Mouse (Mus musculus): ENCODE results near the gene Lyzl6. TPM values are rescaled to one million over a fixed set of nuclear protein-coding genes. Genes with fewer than 3 reads are reported as not detected.
A peak's percentile ranks its signal among the peaks of the same experiment; 100 is the strongest.
"Not testable (repeated sequence)": the region's sequence is repeated elsewhere in the genome, so short reads cannot be mapped to it uniquely, and the experiment has no call there.

Gene Lyzl6
- not detected in 2 replicates for polyA plus RNA-seq (2015; fragmentation: Nextera tagmentation; extraction: Ambion mirVana)

- no peaks in the 10 kb centered on the region for H3K4me1 ChIP-seq
- no peak within 1 kb of the TSS for H3K4me3 ChIP-seq
- no peak within 1 kb of the TSS for H3K9ac ChIP-seq
- WGBS = 63% methylated on average over 3 of the region's 3 CpGs
- peak within 1 kb of the TSS; percentile 24; the same call in 1 of the 2 replicates for H3K4me2 ChIP-seq
- H3K36me3 ChIP-seq = no peaks in the 10 kb centered on the region
- H3K9me3 ChIP-seq = no peaks in the 10 kb centered on the region
- peaks cover 62% of the 10 kb centered on the region for H3K27me3 ChIP-seq (replicated peaks)
- H3K27ac ChIP-seq (replicated peaks) = no peak within 1 kb of the TSS
- no peak for ATAC-seq (ENCODE audit: extremely low read depth, insufficient number of reproducible peaks, low FRiP score, low TSS enrichment)
Observed at GRCm38 (mm10) chr11:103638790-103639189, at the start of gene Lyzl6. Lyzl6 (minus strand) TSS chr11:103638890.

GRCm38 (mm10) chr11:103686706-103687105 is 48.0 kb upstream of the Lyzl6 start:
- no peak overlapping the region for H3K4me3 ChIP-seq
- no peak overlapping the region for H3K4me2 ChIP-seq
- H3K36me3 ChIP-seq = peaks cover 63% of the 10 kb centered on the region
- peak overlapping the region; percentile 59; the same call in 1 of the 2 replicates for H3K9ac ChIP-seq
- H3K27ac ChIP-seq (replicated peaks) = peak overlapping the region; percentile 54
- H3K9me3 ChIP-seq = no peaks in the 10 kb centered on the region
- peaks cover 78% of the 10 kb centered on the region for H3K4me1 ChIP-seq
- H3K27me3 ChIP-seq (replicated peaks) = no peaks in the 10 kb centered on the region
- ATAC-seq (ENCODE audit: extremely low read depth, insufficient number of reproducible peaks, low FRiP score, low TSS enrichment) = no peak
- WGBS = 63% methylated on average over 6 of the region's 6 CpGs

- Histone ChIP-seq H3K9me3 (no peaks in the 10 kb centered on the region), H3K27ac (replicated peaks) (no peak overlapping the region), H3K9ac (no peak overlapping the region), H3K4me1 (peaks cover 63% of the 10 kb centered on the region), H3K4me3 (no peak overlapping the region), H3K36me3 (peaks cover 75% of the 10 kb centered on the region), H3K4me2 (no peak overlapping the region), H3K27me3 (replicated peaks) (no peaks in the 10 kb centered on the region)
- WGBS = 82% methylated on average over 7 of the region's 7 CpGs
- no peak for ATAC-seq (ENCODE audit: extremely low read depth, insufficient number of reproducible peaks, low FRiP score, low TSS enrichment)
Observed at GRCm38 (mm10) chr11:103685261-103685736, 46.6 kb upstream of the Lyzl6 start.

- no peak for ATAC-seq (ENCODE audit: extremely low read depth, insufficient number of reproducible peaks, low FRiP score, low TSS enrichment)
- peak overlapping the region; percentile 19; the same call in 1 of the 2 replicates for H3K9ac ChIP-seq
- peaks cover 48% of the 10 kb centered on the region for H3K4me1 ChIP-seq
- no peak overlapping the region for H3K4me3 ChIP-seq
- H3K27ac ChIP-seq (replicated peaks) = peak overlapping the region; percentile 74
- H3K9me3 ChIP-seq = no peaks in the 10 kb centered on the region
- no peaks in the 10 kb centered on the region for H3K27me3 ChIP-seq (replicated peaks)
- H3K4me2 ChIP-seq = no peak overlapping the region
- WGBS = 69% methylated on average over 11 of the region's 11 CpGs
- peaks cover 89% of the 10 kb centered on the region for H3K36me3 ChIP-seq
Observed at GRCm38 (mm10) chr11:103683667-103684334, 45.1 kb upstream of the Lyzl6 start.

- not testable (repeated sequence) for H3K27ac ChIP-seq (replicated peaks); H3K27me3 ChIP-seq (replicated peaks); H3K9ac ChIP-seq; H3K4me1 ChIP-seq; ATAC-seq (ENCODE audit: extremely low read depth, insufficient number of reproducible peaks, low FRiP score, low TSS enrichment); H3K4me2 ChIP-seq; H3K9me3 ChIP-seq; H3K4me3 ChIP-seq
- H3K36me3 ChIP-seq = peaks cover 72% of the 10 kb centered on the region
- WGBS = 39% methylated on average over 2 of the region's 2 CpGs
Observed at GRCm38 (mm10) chr11:103677042-103677441, 38.4 kb upstream of the Lyzl6 start.

GRCm38 (mm10) chr11:103675556-103675955 is 36.9 kb upstream of the Lyzl6 start:
- Histone ChIP-seq H3K4me1 (no peaks in the 10 kb centered on the region), H3K36me3 (peaks cover 57% of the 10 kb centered on the region), H3K9ac (no peak overlapping the region), H3K4me2 (no peak overlapping the region), H3K4me3 (no peak overlapping the region), H3K9me3 (no peaks in the 10 kb centered on the region), H3K27ac (replicated peaks) (no peak overlapping the region), H3K27me3 (replicated peaks) (no peaks in the 10 kb centered on the region)
- no peak for ATAC-seq (ENCODE audit: extremely low read depth, insufficient number of reproducible peaks, low FRiP score, low TSS enrichment)
- 46% methylated on average over 3 of the region's 3 CpGs for WGBS

- Histone ChIP-seq H3K9me3 (no peaks in the 10 kb centered on the region), H3K27me3 (replicated peaks) (peaks cover 13% of the 10 kb centered on the region; the same call in 1 of the 2 replicates), H3K9ac (no peak overlapping the region), H3K36me3 (no peaks in the 10 kb centered on the region), H3K4me2 (no peak overlapping the region), H3K4me1 (0 out of 2 replicates have a peak, but pooled peaks cover 3% of the 10 kb centered on the region), H3K4me3 (no peak overlapping the region), H3K27ac (replicated peaks) (no peak overlapping the region)
- no peak for ATAC-seq (ENCODE audit: extremely low read depth, insufficient number of reproducible peaks, low FRiP score, low TSS enrichment)
- WGBS = 57% methylated on average over 13 of the region's 13 CpGs
Observed at GRCm38 (mm10) chr11:103666907-103667426, 28.3 kb upstream of the Lyzl6 start.

GRCm38 (mm10) chr11:103666181-103666906 is 27.7 kb upstream of the Lyzl6 start:
- Histone ChIP-seq H3K36me3 (no peaks in the 10 kb centered on the region), H3K4me1 (0 out of 2 replicates have a peak, but pooled peaks cover 3% of the 10 kb centered on the region), H3K27ac (replicated peaks) (no peak overlapping the region), H3K27me3 (replicated peaks) (peaks cover 16% of the 10 kb centered on the region; the same call in 1 of the 2 replicates), H3K4me2 (no peak overlapping the region), H3K4me3 (no peak overlapping the region), H3K9ac (no peak overlapping the region), H3K9me3 (no peaks in the 10 kb centered on the region)
- no peak; the same call in 1 of the 2 replicates for ATAC-seq (ENCODE audit: extremely low read depth, insufficient number of reproducible peaks, low FRiP score, low TSS enrichment)
- WGBS = 29% methylated on average over 10 of the region's 10 CpGs

GRCm38 (mm10) chr11:103665695-103666094 is 27.0 kb upstream of the Lyzl6 start:
- H3K4me3 ChIP-seq = no peak overlapping the region
- H3K27me3 ChIP-seq (replicated peaks) = peaks cover 17% of the 10 kb centered on the region
- H3K4me2 ChIP-seq = no peak overlapping the region
- no peak for ATAC-seq (ENCODE audit: extremely low read depth, insufficient number of reproducible peaks, low FRiP score, low TSS enrichment)
- H3K4me1 ChIP-seq = 0 out of 2 replicates have a peak, but pooled peaks cover 3% of the 10 kb centered on the region
- WGBS = 31% methylated on average over 1 of the region's 1 CpGs
- no peaks in the 10 kb centered on the region for H3K36me3 ChIP-seq
- H3K9ac ChIP-seq = no peak overlapping the region
- no peaks in the 10 kb centered on the region for H3K9me3 ChIP-seq
- no peak overlapping the region for H3K27ac ChIP-seq (replicated peaks)

- Histone ChIP-seq H3K4me2 (no peak overlapping the region), H3K27me3 (replicated peaks) (peaks cover 27% of the 10 kb centered on the region), H3K36me3 (no peaks in the 10 kb centered on the region), H3K9me3 (no peaks in the 10 kb centered on the region), H3K27ac (replicated peaks) (no peak overlapping the region), H3K4me3 (no peak overlapping the region), H3K4me1 (0 out of 2 replicates have a peak, but pooled peaks cover 3% of the 10 kb centered on the region), H3K9ac (no peak overlapping the region)
- ATAC-seq (ENCODE audit: extremely low read depth, insufficient number of reproducible peaks, low FRiP score, low TSS enrichment) = no peak
- WGBS = 79% methylated on average over 8 of the region's 8 CpGs
Observed at GRCm38 (mm10) chr11:103663119-103663518, 24.4 kb upstream of the Lyzl6 start.

- Histone ChIP-seq H3K9me3 (no peaks in the 10 kb centered on the region), H3K27me3 (replicated peaks) (peaks cover 32% of the 10 kb centered on the region), H3K36me3 (no peaks in the 10 kb centered on the region), H3K4me1 (0 out of 2 replicates have a peak, but pooled peaks cover 3% of the 10 kb centered on the region), H3K4me3 (no peak overlapping the region), H3K4me2 (no peak overlapping the region), H3K9ac (no peak overlapping the region), H3K27ac (replicated peaks) (no peak overlapping the region)
- 65% methylated on average over 5 of the region's 5 CpGs for WGBS
- no peak for ATAC-seq (ENCODE audit: extremely low read depth, insufficient number of reproducible peaks, low FRiP score, low TSS enrichment)
Observed at GRCm38 (mm10) chr11:103662546-103662945, 23.9 kb upstream of the Lyzl6 start.
